Mouse (Mus musculus): Measurements from ENCODE around the gene Trp53. TPM values are rescaled to one million over a fixed set of nuclear protein-coding genes. Genes with fewer than 3 reads are reported as not detected.

The Trp53 gene
- 100 to 1,000 TPM; 162 to 242 TPM for polyA plus RNA-seq (2017; shearing (Covaris generic))

DNA sequence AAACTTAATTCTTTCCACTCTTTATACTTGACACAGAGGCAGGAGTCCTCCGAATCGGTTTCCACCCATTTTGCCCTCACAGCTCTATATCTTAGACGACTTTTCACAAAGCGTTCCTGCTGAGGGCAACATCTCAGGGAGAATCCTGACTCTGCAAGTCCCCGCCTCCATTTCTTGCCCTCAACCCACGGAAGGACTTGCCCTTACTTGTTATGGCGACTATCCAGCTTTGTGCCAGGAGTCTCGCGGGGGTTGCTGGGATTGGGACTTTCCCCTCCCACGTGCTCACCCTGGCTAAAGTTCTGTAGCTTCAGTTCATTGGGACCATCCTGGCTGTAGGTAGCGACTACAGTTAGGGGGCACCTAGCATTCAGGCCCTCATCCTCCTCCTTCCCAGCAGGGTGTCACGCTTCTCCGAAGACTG is at the start of gene Trp53, which contains the start of gene Wrap53:
TSS of gene Trp53 (plus strand) at position 269 of the 424 bp plus-strand sequence.
TSS of gene Wrap53 (minus strand) at position 165 of the 424 bp plus-strand sequence.

DNA sequence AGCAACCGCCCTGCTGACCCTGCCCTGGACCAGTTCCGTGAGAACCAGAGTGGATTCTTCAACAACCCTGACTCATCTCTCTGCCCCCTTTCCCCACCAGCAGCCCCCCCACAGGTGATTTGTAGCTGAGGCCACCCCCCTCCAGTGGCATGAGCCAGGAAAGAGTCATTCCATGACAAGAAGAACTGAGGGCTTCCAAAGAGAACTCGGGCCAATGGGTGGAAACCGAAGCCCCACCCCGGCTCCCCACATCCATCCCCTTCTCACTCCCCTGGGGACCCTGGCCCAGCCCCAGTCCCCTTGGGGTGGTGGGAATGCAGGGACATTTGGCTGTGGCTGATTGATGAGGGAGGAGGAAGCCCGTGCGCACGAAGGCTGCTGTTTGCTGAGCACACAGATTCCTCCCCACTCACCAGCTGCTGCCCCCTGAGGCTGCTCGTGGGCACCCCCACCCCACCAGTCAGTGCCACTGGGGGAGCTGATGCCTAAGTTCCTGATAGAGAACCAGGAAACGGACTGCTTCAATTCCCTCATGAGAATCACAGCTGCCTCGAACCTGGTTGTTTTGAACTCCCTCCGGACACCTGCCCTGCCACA is 31.0 kb upstream of the Trp53 start, which contains the start of gene Dnah2:
TSS of gene Dnah2 (minus strand) at position 51 of the 597 bp plus-strand sequence.

DNA sequence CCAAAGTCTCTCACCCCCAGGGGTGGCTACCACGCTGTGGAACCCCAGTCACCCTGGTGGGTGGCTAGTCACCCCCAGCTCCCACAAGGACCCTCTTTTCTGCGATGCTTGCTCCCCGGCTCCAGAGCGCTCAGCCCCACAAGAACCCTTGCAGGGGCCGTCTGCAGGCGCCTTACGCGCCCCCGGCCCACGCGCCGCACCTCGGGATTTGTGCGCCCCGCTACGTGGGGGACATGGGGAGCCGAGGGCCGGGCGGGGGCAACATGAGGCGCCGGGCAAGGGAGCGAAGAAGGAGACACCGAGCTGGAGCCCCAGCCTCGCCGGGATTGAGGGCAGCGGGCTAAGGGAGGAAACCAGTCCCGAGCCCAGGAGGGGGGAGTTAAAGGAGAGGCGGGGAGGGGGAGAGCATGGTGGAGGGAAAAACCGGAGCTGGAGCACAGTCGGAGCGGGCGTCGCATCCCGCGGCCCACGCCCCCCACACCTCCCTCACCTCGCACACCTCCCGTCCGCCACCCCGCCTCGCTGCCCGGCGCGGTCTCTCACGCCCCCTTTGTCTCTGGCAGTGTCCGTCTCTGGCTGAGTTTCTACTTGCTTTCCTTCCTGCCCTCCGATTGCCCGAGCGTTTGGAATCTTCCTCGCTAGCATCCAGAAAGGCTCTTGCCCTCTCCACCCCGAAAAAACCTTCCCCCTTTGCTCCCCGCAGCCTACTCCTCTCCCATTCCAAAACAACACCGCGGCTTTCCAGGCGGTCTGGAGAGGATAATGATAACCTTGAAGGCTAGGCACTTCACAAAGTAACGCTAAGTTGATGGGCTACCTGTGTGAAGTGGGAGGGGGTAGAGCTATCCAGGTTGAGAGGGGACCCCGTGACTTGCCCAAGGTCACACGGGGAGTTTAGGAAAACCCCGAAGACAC is 20.1 kb upstream of the Trp53 start, which contains the start of gene Efnb3:
TSS of gene Efnb3 (minus strand) at position 355 of the 915 bp plus-strand sequence.

DNA sequence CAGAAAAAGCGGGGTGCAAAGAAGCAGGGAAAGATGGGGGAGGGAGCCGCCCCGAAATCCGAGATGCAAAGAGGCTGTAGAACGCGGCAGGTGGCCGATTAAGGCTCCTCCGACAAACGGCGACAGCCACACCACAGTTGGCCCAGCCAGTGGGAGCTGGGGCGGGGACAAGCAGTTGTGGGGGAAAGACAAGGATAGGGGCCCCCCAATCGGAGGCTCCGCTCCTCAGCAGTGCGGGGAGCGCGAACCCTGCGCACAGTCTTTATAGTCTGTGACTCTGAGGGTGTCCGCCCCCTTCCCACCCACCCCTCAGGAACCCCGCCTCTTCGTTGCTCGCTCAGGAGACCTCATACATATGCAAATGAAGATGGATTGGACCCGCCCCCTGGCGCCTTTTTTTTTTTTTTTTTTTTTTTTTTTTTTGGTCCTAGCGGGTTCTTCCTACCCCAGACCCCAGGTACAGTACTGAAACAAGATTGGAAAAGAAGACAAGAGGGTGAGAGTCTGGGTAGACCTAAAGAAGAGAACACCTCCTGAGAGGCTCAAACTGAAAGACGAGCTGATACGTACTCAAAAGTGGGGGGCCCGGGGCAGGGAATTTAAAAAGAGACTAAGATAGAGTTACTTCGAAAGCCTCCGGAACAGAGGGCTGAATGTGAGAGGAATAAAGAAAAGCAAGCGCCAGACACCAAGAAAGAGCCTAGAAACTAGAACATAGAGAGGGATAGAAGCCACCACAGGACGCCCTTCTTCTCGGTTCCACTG is 25.7 kb downstream of the Trp53 start, which contains the start of gene Atp1b2:
TSS of gene Atp1b2 (minus strand) at position 217 of the 765 bp plus-strand sequence.

DNA sequence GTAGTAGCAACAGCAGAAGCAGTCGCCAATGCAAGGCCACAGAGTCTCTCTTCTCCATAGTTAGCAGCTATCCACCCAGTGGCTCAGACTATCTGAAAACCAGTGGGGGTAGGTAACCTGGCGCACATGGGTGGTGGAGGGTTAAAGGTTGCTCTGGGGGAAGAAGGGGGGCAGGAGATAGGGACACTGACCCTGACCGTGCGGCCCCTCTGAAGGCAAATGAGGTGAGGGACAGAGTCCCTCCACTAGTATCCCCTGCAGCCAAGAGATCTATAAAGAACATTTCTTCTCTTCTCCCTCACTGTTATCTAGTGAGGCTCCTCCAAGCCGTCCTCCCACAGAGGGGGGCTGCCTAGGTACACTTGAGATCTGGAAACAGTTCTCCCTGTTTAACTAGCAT is 37.6 kb downstream of the Trp53 start, which contains the start of gene Shbg:
TSS of gene Shbg (minus strand) at position 101 of the 400 bp plus-strand sequence.

DNA sequence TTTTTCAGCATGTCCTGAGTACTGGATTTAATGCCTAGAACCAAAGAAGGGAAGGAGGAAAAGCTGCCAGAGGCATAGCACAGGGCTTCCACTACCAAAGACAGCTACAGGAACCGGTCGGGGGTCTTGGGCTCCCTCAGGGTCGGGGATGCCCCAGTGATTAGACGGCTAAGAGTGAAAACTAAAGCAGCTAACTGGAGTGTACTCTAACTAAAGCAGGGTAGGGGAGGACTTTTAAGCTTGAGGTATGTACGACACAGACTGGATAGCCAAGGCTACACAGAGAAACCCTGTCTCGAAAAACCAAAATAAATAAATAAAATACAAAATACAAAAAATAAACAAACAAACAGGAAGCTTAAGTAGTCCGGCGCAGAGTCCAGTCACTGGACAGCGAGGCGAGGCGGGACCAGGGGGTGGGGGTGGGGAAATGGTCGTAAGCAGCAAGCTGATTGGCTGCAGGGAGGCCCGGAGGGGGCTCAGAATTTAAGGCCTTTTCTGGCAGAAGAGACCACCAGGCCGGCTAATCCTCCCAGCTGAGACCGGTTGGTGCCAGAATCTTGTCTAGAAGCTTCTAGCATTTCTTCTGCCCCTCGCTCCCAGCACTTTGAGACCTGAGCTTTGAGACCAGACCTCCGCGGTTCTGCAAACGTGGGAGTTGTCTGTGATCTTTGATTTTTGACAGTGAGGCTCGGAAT is 41.6 kb downstream of the Trp53 start, which contains the start of gene Sat2:
TSS of gene Sat2 (plus strand) at position 454 of the 698 bp plus-strand sequence.

DNA sequence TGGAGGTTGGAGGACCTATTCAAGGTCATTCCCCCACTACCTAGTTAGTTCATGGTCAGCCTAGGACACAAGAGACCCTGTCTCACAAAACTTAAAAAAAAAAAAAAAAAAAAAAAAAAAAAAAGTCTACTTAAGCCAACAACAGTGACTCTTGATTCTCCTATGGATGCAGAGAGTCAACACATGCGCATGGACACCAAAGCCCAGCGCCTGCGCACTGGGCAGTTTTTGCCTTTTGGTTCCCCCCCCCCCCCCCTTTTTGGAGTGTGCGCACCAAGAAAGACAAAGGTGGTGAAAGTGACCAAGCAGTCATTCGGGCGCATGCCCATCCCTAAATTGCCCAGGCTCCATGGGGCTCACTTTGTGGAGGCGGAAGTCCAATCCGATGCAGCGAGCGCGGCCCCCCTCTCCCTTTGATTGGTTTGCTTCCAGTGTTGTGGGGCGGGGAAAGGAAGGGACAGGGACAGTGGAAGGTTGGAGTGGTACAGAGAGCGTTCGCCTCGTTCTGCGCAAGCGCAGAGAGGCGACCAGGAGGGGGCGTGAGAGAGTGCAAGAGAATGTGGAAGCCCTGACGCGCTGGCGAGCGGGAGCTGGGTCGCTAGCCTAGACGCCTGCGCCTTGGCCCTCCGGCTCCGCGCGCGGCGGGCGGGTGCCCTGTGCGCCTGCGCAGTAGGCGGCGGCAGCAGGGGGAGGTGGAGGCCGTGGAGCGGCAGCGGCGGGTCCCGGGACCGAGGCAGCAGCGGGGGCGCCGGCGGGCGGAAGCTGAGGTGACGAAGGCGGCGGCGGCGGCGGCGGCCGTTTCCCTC is 52.3 kb downstream of the Trp53 start, which contains the start of gene Fxr2:
TSS of gene Fxr2 (plus strand) at position 707 of the 806 bp plus-strand sequence.

Other genes with a start within 250 kb of the Trp53 start
- 1 to 10 TPM; 2.3 to 8.7 TPM for gene Rnf227, start 239.9 kb upstream of the Trp53 start, polyA plus RNA-seq (2017; shearing (Covaris generic))
- 100 to 1,000 TPM in 1 of 2 experiments, 10 to 100 TPM in 1; 81.9 to 111 TPM for gene Chd3, start 211.0 kb upstream of the Trp53 start, polyA plus RNA-seq (2017; shearing (Covaris generic))
- gene Naa38, start 184.9 kb upstream of the Trp53 start, polyA plus RNA-seq (2017; shearing (Covaris generic)): 100 to 1,000 TPM; 128 to 154 TPM
- gene Cyb5d1, start 184.7 kb upstream of the Trp53 start, polyA plus RNA-seq (2017; shearing (Covaris generic)): 10 to 100 TPM; 20.5 to 23.2 TPM
- gene Tmem88, start 182.1 kb upstream of the Trp53 start, polyA plus RNA-seq (2017; shearing (Covaris generic)): under 1 TPM; 0.14 to 0.22 TPM
- 1 to 10 TPM; 4.8 to 6.3 TPM for gene Kdm6b, start 166.7 kb upstream of the Trp53 start, polyA plus RNA-seq (2017; shearing (Covaris generic))
- gene Dnah2, start 31.2 kb upstream of the Trp53 start, polyA plus RNA-seq (2017; shearing (Covaris generic)): under 1 TPM; 0.02 to 0.48 TPM
- under 1 TPM; 0.23 to 0.32 TPM for gene Efnb3, start 20.2 kb upstream of the Trp53 start, polyA plus RNA-seq (2017; shearing (Covaris generic))
- 10 to 100 TPM; 19.2 to 31.5 TPM for gene Wrap53, start 104 bp upstream of the Trp53 start, polyA plus RNA-seq (2017; shearing (Covaris generic))
- gene Atp1b2, start 25.6 kb downstream of the Trp53 start, polyA plus RNA-seq (2017; shearing (Covaris generic)): under 1 TPM in 1 of 2 experiments, not detected in 1; 0.14 TPM
- under 1 TPM in 1 of 2 experiments, not detected in 1; 0.32 TPM for gene Shbg, start 37.5 kb downstream of the Trp53 start, polyA plus RNA-seq (2017; shearing (Covaris generic))
- gene Sat2, start 41.7 kb downstream of the Trp53 start, polyA plus RNA-seq (2017; shearing (Covaris generic)): not detected
- gene Fxr2, start 52.6 kb downstream of the Trp53 start, polyA plus RNA-seq (2017; shearing (Covaris generic)): 10 to 100 TPM; 49.1 to 52.6 TPM
- gene Sox15, start 75.0 kb downstream of the Trp53 start, polyA plus RNA-seq (2017; shearing (Covaris generic)): not detected
- 10 to 100 TPM; 78.8 to 82.1 TPM for gene Mpdu1, start 82.3 kb downstream of the Trp53 start, polyA plus RNA-seq (2017; shearing (Covaris generic))
- gene Cd68, start 85.8 kb downstream of the Trp53 start, polyA plus RNA-seq (2017; shearing (Covaris generic)): 10 to 100 TPM in 1 of 2 experiments, 1 to 10 TPM in 1; 5.9 to 15.7 TPM
- gene Eif4a1, start 92.1 kb downstream of the Trp53 start, polyA plus RNA-seq (2017; shearing (Covaris generic)): 100 to 1,000 TPM; 550 to 657 TPM
- gene Senp3, start 101.7 kb downstream of the Trp53 start, polyA plus RNA-seq (2017; shearing (Covaris generic)): 10 to 100 TPM; 47.4 to 49.1 TPM
- gene Tnfsf13, start 105.4 kb downstream of the Trp53 start, polyA plus RNA-seq (2017; shearing (Covaris generic)): under 1 TPM; 0.13 to 0.34 TPM
- under 1 TPM; 0.31 to 0.42 TPM for gene Tnfsf12, start 115.5 kb downstream of the Trp53 start, polyA plus RNA-seq (2017; shearing (Covaris generic))
- under 1 TPM; 0.08 to 0.44 TPM for gene Tnfsfm13, start 115.7 kb downstream of the Trp53 start, polyA plus RNA-seq (2017; shearing (Covaris generic))
- gene Polr2a, start 178.3 kb downstream of the Trp53 start, polyA plus RNA-seq (2017; shearing (Covaris generic)): 10 to 100 TPM; 30.9 to 45.6 TPM
- gene Slc35g3, start 181.6 kb downstream of the Trp53 start, polyA plus RNA-seq (2017; shearing (Covaris generic)): not detected
- gene Zbtb4, start 185.6 kb downstream of the Trp53 start, polyA plus RNA-seq (2017; shearing (Covaris generic)): 1 to 10 TPM; 4.9 to 5.8 TPM
- 1 to 10 TPM; 1.6 to 3.6 TPM for gene Chrnb1, start 215.6 kb downstream of the Trp53 start, polyA plus RNA-seq (2017; shearing (Covaris generic))
- not detected for gene Fgf11, start 221.5 kb downstream of the Trp53 start, polyA plus RNA-seq (2017; shearing (Covaris generic))
- gene Tmem102, start 225.3 kb downstream of the Trp53 start, polyA plus RNA-seq (2017; shearing (Covaris generic)): under 1 TPM in 1 of 2 experiments, not detected in 1; 0.38 TPM
- gene Gm39566, start 234.9 kb downstream of the Trp53 start, polyA plus RNA-seq (2017; shearing (Covaris generic)): not detected
- gene Spem2, start 238.1 kb downstream of the Trp53 start, polyA plus RNA-seq (2017; shearing (Covaris generic)): not detected
- gene Spem1, start 241.8 kb downstream of the Trp53 start, polyA plus RNA-seq (2017; shearing (Covaris generic)): not detected